Mouse (Mus musculus): ENCODE data around the gene Cdk5r1. TPM values are rescaled to one million over a fixed set of nuclear protein-coding genes. Genes with fewer than 3 reads are reported as not detected.
A peak's percentile ranks its signal among the peaks of the same experiment; 100 is the strongest.

The Cdk5r1 gene
- total RNA-seq, 2 experiments from 2014 or later: 2.1 to 2.2 TPM

DNA sequence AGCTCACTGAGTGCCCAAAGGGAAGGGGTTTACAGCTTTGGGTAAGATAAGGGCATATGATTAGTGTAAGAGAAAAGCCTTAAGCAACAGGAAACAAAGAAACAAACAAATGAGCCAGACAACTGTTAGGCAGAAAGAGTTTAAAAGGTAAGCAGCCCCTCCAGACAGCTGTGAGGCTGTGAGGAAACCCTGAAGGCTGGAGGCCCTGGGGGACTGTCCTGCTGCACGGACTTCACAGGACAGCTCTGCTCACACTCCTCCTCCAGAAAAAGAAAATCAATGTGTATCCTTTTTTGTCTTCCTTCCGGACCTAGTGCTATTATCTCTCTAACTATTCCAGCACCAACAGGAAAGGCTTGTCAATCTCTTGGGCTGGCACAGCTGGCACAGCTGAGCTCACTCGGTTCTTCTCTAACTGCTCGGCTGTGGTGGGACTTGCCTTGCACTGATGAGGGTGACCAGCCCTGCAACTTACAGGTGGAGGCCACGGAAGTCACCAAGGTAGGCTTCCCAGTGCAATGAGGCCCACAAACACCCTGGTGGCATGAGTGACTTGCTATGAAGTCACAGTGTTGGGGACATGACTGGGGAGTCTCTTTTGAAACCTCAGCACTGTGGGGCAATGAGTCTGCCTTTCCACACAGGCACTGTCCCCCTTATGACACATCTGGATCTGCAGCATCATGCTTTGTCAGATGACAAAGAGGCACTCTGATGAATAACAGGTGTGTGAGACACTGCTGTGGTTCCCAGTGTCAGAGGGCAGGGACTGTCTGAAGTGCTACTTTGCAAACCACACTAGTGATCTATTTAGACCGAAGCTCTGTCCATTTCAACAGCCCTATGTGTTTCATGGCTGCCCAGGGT, 27.9 kb downstream of the Cdk5r1 start:
- DNase-seq: no peak

GRCm38 (mm10) chr11:80505581-80505980, 28.8 kb downstream of the Cdk5r1 start:
- no peak for DNase-seq

DNA sequence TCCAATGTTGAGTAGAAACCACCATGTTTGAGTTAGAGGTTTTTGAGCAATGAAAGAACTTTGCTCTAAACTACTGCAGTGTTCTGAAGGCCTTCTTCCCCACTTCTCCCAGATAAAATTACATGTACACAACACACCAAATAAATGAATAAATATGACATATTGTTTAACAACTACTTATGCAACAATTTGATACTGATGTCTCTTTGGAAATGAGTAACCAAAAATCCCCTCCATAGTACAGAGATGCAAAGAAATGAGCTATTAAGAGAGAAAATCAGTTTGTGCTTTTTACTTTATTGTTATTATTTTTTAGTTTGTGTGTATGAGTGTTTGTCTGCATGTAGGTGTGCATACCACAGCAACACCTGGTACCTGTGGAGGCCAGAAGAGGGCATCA, 29.7 kb downstream of the Cdk5r1 start:
- no peak for DNase-seq

DNA sequence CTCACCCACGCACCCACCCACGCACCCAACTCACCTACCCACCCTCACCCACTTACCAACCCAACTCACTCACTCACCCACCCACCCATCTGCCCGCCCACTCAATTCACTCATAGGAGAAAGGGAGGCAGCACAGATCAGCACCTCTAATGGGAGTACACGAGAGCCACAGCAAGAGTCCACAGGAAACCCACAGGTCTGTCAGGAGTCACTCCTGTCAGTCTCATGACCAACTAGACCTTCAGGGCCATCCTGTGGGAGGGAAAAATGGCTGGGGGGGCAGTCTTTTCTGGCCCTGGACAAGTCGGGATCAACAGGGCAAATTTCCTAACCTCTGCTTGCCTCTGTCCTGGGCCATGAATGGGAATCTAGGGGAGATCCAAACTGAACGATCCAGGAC, 31.0 kb downstream of the Cdk5r1 start:
- no peak for DNase-seq

GRCm38 (mm10) chr11:80508361-80509175, 31.7 kb downstream of the Cdk5r1 start:
- no peak for DNase-seq

GRCm38 (mm10) chr11:80509176-80509506, 32.3 kb downstream of the Cdk5r1 start:
- DNase-seq: no peak

DNA sequence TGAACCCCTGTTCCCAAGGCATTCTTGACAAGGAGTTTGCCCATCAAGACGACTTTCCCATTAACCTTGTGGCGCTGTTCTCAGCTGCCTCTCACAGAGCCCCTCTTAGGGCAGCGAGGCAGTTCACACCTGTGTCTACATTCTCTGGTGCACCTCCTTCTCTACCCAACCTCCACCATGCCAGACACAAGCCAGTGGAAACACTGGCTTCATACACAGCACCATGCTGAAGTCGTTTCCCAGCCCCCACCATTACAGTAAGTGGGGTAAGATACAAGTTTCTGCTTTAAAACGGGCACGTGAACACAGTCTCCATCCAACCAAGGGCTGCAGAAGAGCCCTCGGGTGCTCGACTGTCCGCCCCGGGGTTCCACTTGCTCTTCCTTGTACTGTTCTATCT, 33.3 kb downstream of the Cdk5r1 start:
- no peak for DNase-seq

DNA sequence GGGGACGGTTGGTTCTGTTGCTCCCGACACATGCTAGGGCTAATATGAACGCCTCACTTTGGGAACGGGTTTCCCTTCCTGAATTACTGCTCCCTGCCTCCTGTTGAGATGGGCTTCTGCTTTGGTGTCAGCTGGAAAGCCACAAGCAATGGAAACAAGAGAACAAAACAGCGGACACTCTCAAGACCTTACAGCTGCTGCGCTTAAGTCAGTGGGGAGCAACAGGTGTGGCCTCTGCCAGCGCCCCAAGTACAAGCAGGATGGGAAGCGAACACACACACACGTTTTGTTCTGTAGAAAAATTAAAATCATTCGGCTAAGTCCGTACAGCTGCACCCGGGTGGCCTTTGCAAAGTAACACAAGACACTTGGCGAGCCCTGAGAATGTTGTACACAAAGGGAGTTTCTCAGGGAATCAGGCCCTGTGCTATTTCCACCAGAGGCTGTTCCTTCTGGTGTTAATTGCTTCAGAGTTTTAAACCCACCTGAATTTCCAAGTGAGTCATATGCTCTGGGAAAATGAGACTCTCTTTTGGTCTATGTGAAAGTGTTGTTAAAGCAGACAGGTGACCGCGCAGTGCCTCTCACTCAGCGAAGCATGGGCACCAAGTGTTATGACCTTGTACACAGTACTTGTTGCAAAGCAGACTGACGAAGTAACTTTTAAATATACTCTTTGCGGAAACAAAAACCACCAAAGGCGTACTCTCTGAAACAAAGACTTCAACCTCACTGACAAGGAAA, 35.7 kb downstream of the Cdk5r1 start:
- no peak for DNase-seq

- DNase-seq: no peak
Measured at GRCm38 (mm10) chr11:80513796-80514195, 37.0 kb downstream of the Cdk5r1 start.

- DNase-seq: no peak
Measured at GRCm38 (mm10) chr11:80515346-80515745, 38.5 kb downstream of the Cdk5r1 start.

DNA sequence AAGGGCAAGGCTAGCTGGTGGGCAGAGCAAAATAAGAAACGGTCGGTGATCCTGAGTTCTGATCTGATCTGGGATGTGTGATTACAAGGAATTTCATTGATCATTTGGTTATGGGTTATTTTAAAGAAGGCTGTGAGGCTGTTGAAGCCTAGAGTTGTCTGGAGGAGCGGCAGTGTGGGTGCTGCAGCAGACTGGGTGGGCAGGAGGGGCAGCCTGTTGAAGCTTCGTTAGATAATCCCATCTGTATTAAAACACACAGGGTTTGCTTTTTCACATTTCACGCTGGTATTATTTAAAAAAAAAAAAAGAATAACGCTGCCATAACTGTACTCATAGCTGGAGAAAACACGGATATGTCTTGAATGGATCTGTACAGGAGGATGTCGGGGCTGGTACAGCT, 39.1 kb downstream of the Cdk5r1 start:
- no peak for DNase-seq

- no peak for DNase-seq
Measured at GRCm38 (mm10) chr11:80518421-80519367, 41.9 kb downstream of the Cdk5r1 start.

- no peak for DNase-seq
Measured at GRCm38 (mm10) chr11:80521148-80521547, 44.3 kb downstream of the Cdk5r1 start.

DNA sequence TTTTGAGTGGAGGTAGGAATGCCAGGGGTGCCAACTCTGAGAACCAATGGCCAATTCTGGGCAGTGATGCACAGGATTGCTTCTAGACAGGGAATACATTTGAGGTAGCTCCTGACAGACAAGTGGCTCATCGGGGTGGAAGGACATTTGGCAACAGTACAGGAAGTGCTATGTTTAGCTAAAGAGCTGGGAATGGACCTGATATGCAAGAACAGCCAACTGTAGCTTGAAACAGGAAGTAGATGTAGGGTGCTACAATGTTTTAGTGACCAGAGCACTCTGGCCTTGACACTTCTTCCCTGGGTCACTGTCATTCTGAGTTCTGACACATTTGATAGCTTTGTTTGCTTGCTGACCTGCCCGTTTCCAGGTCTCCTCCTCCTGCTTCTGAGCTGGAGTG, 46.0 kb downstream of the Cdk5r1 start:
- no peak for DNase-seq

- peak in 1 of 2 experiments; percentile 19 for DNase-seq
Measured at GRCm38 (mm10) chr11:80523410-80523809, 46.6 kb downstream of the Cdk5r1 start.

GRCm38 (mm10) chr11:80524213-80524612, 47.4 kb downstream of the Cdk5r1 start:
- no peak for DNase-seq

DNA sequence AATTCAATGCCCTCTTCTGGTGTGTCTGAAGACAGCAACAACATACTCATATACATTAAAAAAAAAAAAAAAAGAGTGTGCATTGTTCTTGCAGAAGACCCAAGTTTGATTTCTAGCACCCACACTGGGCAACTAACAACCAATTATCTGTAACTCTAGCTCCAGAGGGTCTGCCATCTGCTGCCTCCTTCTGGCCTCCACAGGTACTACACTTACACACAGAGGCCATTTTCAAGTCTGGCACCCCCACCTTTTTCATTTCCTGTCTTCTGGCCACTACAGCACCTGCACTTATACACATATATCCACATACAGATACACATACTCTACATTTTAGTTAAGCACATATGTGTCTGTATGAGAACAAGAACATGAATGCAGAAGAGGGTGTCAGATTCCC, 50.9 kb downstream of the Cdk5r1 start:
- no peak for DNase-seq

GRCm38 (mm10) chr11:80529149-80529548, 52.3 kb downstream of the Cdk5r1 start:
- DNase-seq: no peak

Measured in adrenal gland, postnatal 36 days (tissue).